Mouse (Mus musculus) spleen, adult 2 months (tissue): Measurements from ENCODE around the gene Spata21. TPM values are rescaled to one million over a fixed set of nuclear protein-coding genes. Genes with fewer than 3 reads are reported as not detected.

Source experiments
- DNase-seq, 2 experiments: peaks; one replicate each; pipeline versions ENCODE4 v3.0.0 to v3.0.0-alpha.2; 2012 to 2021; ENCODE audit warnings: low spot score in 2 of 2, low read depth in 1 of 2
- H3K27ac ChIP-seq: fragments of 200-500 bp; 2 replicates; pipeline ENCODE4 v1.5.1; 2012; ENCODE audit warnings: low read length, inconsistent platforms; ENCODE audit not compliant: insufficient read depth
- H3K27me3 ChIP-seq: fragments of 200-500 bp; 2 replicates; pipeline ENCODE4 v1.6.1; 2012; ENCODE audit warnings: mild to moderate bottlenecking, moderate library complexity, low read length, inconsistent platforms; ENCODE audit not compliant: control insufficient read depth, insufficient read depth
- H3K36me3 ChIP-seq: fragments of 200-500 bp; 2 replicates; pipeline ENCODE4 v1.6.1; 2012; ENCODE audit warnings: mild to moderate bottlenecking, low read length, inconsistent platforms; ENCODE audit not compliant: control insufficient read depth, insufficient read depth
- H3K4me1 ChIP-seq: fragments of 200-500 bp; 2 replicates; pipeline ENCODE4 v1.6.1; 2011; ENCODE audit warnings: inconsistent platforms; ENCODE audit not compliant: control insufficient read depth, insufficient read depth, insufficient read length
- H3K4me3 ChIP-seq: fragments of 200-500 bp; 2 replicates; pipeline ENCODE4 v1.5.1; 2011; ENCODE audit warnings: mild to moderate bottlenecking, inconsistent platforms; ENCODE audit not compliant: insufficient read depth, insufficient read length; ENCODE audit errors: extremely low read depth
- CTCF ChIP-seq: fragments of 200-500 bp; IDR thresholded peaks from 2 replicates; pipeline ENCODE4 v1.5.1; 2011; ENCODE audit warnings: mild to moderate bottlenecking, inconsistent platforms; ENCODE audit not compliant: insufficient read depth, insufficient read length, insufficient replicate concordance; ENCODE audit errors: extremely low read depth
- POLR2A ChIP-seq: fragments of 200-500 bp; IDR thresholded peaks from 2 replicates; pipeline ENCODE4 v1.6.1; 2011; ENCODE audit warnings: low read depth, low read length, inconsistent platforms
- WGBS: fragments of 180-500 bp; shearing (Covaris S2); methylation state at CpG from one replicate; pipeline ENCODE4 v1.1.7; 2018; 5-methylcytosine and 5-hydroxymethylcytosine counted together
- polyA plus RNA-seq: library from polyadenylated mRNA; depleted of rRNA; stranded (reverse); fragments of >200 nt; gene quantifications from 2 replicates; pipeline ENCODE4 v1.2.3, GENCODE M21; 2012

The Spata21 gene
- polyA plus RNA-seq, 1 experiment, result not detected

DNA sequence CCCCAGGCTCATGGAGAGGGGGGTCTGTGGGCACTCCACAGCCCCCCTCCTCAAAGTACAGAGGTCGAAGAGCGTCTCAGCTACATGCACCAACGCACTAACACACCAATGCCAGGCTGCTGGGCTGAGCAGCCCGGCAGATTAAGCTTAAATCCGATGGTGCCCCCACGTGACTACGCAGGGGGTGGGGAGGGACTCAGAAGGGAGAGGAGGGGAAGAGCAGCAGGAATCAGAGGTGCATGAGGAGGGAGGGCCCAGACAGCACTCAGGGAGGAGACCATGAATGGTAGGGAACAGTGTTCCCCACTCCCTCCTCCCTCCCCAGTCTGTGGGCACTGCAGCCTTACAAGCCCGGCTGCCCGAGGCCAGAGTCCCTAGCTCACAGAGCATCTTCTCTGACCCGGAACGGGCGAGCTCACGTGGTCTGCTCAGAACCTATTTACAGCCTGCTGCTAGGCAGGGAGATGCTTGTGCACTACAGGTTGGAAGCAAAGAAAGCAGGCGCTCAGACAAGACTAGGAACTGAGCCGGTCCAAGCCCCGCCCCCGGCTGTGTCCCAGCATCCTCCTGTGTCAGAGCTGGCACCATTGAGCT, 34.5 kb upstream of the Spata21 start:
- Histone ChIP-seq H3K4me3 (no peak overlapping the region), H3K27ac (no peak overlapping the region), H3K27me3 (no peaks in the 10 kb centered on the region), H3K4me1 (no peaks in the 10 kb centered on the region), H3K36me3 (no peaks in the 10 kb centered on the region)
- DNase-seq, result no peak
- WGBS, result 83% methylated on average over 17 of the region's 17 CpGs
- TF ChIP-seq CTCF (no peak), POLR2A (no peak)

- DNase-seq, result no peak
- H3K4me3 ChIP-seq, result no peak overlapping the region
- WGBS, result 96% methylated on average over 10 of the region's 10 CpGs
These were observed 31.2 kb upstream of the Spata21 start for GRCm38 (mm10) chr4:141056970-141057369.

DNA sequence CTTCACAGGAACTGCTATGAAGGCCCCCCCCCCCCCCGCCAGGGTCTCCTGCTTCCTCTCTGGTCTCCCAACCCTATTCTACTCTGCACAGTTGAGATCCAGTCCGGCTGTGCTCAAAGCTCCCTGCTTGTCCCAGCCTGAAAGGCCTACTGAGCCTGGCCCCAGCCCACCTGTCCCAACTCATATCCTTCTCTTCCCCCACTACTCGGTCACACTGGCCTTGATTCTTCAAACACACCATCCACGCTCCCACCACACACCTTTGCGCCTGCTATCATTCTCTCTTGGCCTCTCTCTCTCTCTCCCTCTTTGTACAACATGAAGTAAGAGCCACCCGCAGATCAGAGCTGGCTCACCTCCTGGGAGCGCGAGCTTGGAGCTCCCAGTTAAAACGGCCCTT, 29.3 kb upstream of the Spata21 start:
- no peaks in the 10 kb centered on the region for H3K27me3 ChIP-seq
- H3K4me1 ChIP-seq, result no peaks in the 10 kb centered on the region
- WGBS, result 90% methylated on average over 9 of the region's 9 CpGs
- TF ChIP-seq POLR2A, result no peak
- TF ChIP-seq CTCF, result no peak
- H3K27ac ChIP-seq, result no peak overlapping the region
- H3K4me3 ChIP-seq, result no peak overlapping the region
- no peak for DNase-seq
- H3K36me3 ChIP-seq, result no peaks in the 10 kb centered on the region

More at GRCm38 (mm10) chr4:141056970-141057369, 31.2 kb upstream of the Spata21 start:
- Histone ChIP-seq H3K36me3 (no peaks in the 10 kb centered on the region), H3K27ac (no peak overlapping the region), H3K27me3 (no peaks in the 10 kb centered on the region), H3K4me1 (no peaks in the 10 kb centered on the region)
- TF ChIP-seq CTCF (no peak), POLR2A (no peak)

DNA sequence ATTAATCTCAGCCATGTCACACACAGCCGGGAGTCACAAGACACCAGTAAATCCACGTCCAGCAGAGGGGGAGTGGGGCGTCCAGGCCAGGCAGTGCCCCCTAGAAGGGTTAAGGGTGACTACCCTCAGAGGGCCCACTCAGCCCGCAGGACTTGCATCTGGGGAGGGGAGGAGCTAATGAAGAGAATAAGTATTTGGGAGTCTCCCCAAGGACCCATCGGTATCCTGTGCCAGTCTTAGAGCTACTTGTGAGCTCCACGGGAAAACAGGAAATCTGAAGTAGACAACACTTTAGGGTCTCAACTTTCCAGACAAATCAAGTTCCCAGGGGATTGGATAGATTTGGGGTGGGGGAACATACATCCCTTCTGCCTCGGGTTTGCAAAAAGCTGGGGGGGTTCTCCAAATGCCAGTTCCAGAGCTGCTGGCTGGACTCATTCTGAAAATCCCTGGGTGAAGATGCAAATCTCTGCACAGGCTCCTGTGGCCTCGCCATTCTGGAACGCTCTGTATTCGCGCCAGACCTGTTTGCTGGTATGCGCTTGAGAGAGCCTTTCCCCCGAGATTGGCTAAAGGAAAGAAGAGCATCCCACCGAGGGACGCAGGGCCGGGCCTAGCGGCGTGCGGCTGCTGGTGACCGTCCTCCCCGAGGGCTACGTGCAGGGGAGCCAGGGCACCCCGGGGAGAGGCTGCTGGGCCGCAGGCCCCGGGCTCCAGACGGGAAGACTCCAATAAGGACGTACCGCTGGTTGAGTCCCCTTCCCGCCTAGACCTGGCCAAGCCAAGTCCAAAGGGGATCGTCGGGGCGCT, 28.3 kb upstream of the Spata21 start:
- Histone ChIP-seq H3K36me3 (no peaks in the 10 kb centered on the region), H3K27ac (peak overlapping the region; percentile 9; the same call in 1 of the 2 replicates), H3K4me1 (no peaks in the 10 kb centered on the region), H3K27me3 (no peaks in the 10 kb centered on the region), H3K4me3 (peak overlapping the region; percentile 73)
- TF ChIP-seq POLR2A, result no peak
- no peak for TF ChIP-seq CTCF
- WGBS, result 10% methylated on average over 32 of the region's 32 CpGs
- DNase-seq, result no peak

GRCm38 (mm10) chr4:141060426-141061301, 27.5 kb upstream of the Spata21 start, which contains the start of gene Crocc:
TSS of gene Crocc (minus strand) at chr4:141060550.
- no peaks in the 10 kb centered on the region for H3K4me1 ChIP-seq
- peak; percentile 98 to 100 for DNase-seq
- H3K27me3 ChIP-seq, result no peaks in the 10 kb centered on the region
- TF ChIP-seq POLR2A, result peak; percentile 61
- TF ChIP-seq CTCF, result peak; percentile 96
- H3K4me3 ChIP-seq, result peak within 1 kb of the TSS; percentile 73
- peak within 1 kb of the TSS; percentile 80 for H3K27ac ChIP-seq
- H3K36me3 ChIP-seq, result no peaks in the 10 kb centered on the region; the same call in 1 of the 2 replicates
- WGBS, result under 1% methylated on average over 77 of the region's 77 CpGs

GRCm38 (mm10) chr4:141064104-141064659, 24.0 kb upstream of the Spata21 start:
- Histone ChIP-seq H3K4me3 (no peak overlapping the region), H3K27me3 (no peaks in the 10 kb centered on the region), H3K27ac (no peak overlapping the region), H3K4me1 (no peaks in the 10 kb centered on the region), H3K36me3 (peaks cover 30% of the 10 kb centered on the region)
- TF ChIP-seq CTCF, result no peak
- TF ChIP-seq POLR2A, result no peak
- 94% methylated on average over 4 of the region's 4 CpGs for WGBS
- no peak for DNase-seq
